Mouse (Mus musculus): Measurements from ENCODE around the gene Gpr15.

Gpr15 gene

GRCm38 (mm10) chr16:58671212-58671985 lies 47.5 kb downstream of the Gpr15 start:
- DNase-seq (ENCODE audit: low read depth) = no peak

GRCm38 (mm10) chr16:58670643-58671042 lies 48.2 kb downstream of the Gpr15 start:
- DNase-seq (ENCODE audit: low read depth) = no peak

GRCm38 (mm10) chr16:58669917-58670630 lies 48.8 kb downstream of the Gpr15 start, which contains the start of gene Cpox:
TSS of gene Cpox (plus strand) at chr16:58670292.
- DNase-seq (ENCODE audit: low read depth) = peak; percentile 73

GRCm38 (mm10) chr16:58669264-58669663 lies 49.6 kb downstream of the Gpr15 start:
- DNase-seq (ENCODE audit: low read depth) = no peak

- DNase-seq (ENCODE audit: low read depth) = no peak
Measured at GRCm38 (mm10) chr16:58668586-58668985, 50.3 kb downstream of the Gpr15 start.

All from c-Kit-positive CD71-negative TER-119-negative erythroid progenitor cells, embryonic 14.5 days (primary cell).